19 mouse cellular contexts compared by ENCODE assay signal in the genomic region with DNA sequence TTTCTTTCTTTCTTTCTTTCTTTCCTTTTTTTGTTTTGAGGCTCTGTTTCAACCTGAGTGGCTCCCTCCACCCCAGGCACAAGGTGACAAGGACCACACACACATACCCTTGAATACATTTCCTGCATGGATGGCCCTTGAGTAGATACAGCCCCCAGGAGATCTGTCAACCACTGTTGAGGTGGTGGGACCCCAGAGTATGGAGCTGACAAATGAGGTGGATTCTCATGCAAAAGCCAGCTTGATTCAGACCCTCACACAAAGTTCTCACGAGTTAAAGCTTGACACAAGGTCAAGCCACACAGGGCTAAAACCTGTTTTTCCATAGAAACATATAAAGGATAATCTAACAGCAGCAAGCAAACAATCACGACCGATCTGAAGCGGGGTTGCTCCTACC. TPM values are rescaled to one million over a fixed set of nuclear protein-coding genes. Genes with fewer than 3 reads are reported as not detected.
"Had no signal": no experiment of that assay in that cellular context is flagged by ENCODE, and none has a peak within 500 bp of the region (broad histone marks: within the 10 kb centered on the region; RNA-seq: fewer than 3 reads in every experiment).

No protein-coding gene starts in this region.

- ATAC-seq: intestine, postnatal 0 days had no signal

- H3K9me3 ChIP-seq: limb, embryonic 12.5 days; limb, embryonic 15.5 days; stomach, embryonic 15.5 days had no signal

- H3K9ac ChIP-seq: limb, embryonic 12.5 days; limb, embryonic 15.5 days; stomach, embryonic 15.5 days had no signal

- H3K27me3 ChIP-seq: limb, embryonic 12.5 days; limb, embryonic 15.5 days; stomach, embryonic 15.5 days had no signal

- H3K36me3 ChIP-seq: limb, embryonic 12.5 days; limb, embryonic 15.5 days; stomach, embryonic 15.5 days had no signal

- DNase-seq: kidney, postnatal 4 days; left cerebral cortex, postnatal 4 days; lung, adult 2 months; lung, postnatal 14 days; midbrain, embryonic 14.5 days; thymus, postnatal 25 days had no signal

- H3K4me3 ChIP-seq: limb, embryonic 12.5 days; limb, embryonic 15.5 days; stomach, embryonic 15.5 days had no signal

- H3K4me2 ChIP-seq: limb, embryonic 12.5 days; limb, embryonic 15.5 days; midbrain, embryonic 11.5 days; stomach, embryonic 15.5 days had no signal

RNA-seq across cellular contexts. Expression of gene Pxt1, which starts 11.4 kb away (rescaled TPM):
- total RNA-seq: layer of hippocampus, adult 18-20 months; layer of hippocampus, postnatal 14 days; left cerebral cortex, adult 8-10 months; left cerebral cortex, postnatal 14 days; left cerebral cortex, postnatal 4 days; megakaryocyte-erythroid progenitor cell, adult 5-6 weeks had no signal
- polyA plus RNA-seq: intestine, postnatal 0 days; limb, embryonic 15.5 days; midbrain, embryonic 11.5 days; midbrain, embryonic 14.5 days; neural tube, embryonic 11.5 days; neural tube, embryonic 14.5 days; stomach, embryonic 15.5 days; thymus, postnatal 0 days had no signal

RNA-seq across cellular contexts. Expression of gene 4930539E08Rik, which starts 17.1 kb away (rescaled TPM):
- polyA plus RNA-seq: midbrain, embryonic 11.5 days had no signal
